Mouse (Mus musculus): ENCODE measurements around the gene Kcnj6.

Gene Kcnj6

DNA sequence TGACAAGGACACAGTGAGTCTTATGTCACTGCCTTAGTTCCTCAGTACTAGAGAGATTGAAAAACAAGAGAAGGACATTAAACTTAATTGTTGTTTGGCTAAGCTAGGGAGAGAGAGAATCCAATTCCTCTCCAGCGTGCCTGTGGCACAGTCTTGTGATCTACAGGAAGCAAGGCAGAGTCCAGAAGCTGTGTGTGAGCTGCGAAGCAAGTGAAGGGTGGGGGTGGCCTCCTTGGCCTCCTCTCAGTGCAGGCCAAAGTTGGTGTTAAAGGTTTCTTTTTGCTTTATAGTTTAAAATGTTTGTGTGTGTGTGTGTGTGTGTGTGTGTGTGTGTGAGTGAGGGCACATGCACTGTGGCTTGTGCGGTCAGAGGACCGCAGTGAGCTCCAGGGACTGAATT is 295.5 kb downstream of the Kcnj6 start:
- peak; percentile 68 for DNase-seq

DNA sequence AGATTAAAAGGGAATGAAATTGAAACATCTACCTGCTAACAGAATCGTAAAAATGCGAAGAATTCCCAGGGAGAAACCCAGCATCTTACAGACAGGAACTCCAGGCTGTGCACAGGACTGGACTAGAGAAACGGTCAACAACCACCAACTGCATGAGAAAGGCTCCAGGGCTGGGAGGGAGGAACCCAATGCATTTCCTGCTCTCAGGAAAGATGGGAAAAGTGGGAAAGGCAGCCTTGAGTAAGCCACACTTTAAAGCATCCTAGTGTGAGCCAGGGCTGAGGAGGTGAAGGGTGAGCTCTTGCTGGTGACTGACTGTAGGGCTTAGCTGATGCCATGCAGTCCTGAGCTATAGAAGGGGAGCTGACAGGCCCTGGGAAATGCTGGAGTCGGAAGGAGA is 296.4 kb downstream of the Kcnj6 start:
- DNase-seq: peak; percentile 83

All from heart, adult 11 months (tissue).